Mouse (Mus musculus): ENCODE measurements at regions not wholly inside any gene's neighbourhood (a gene's known extent, or its start where the extent isn't known, plus 50 kb on each side); places are given as distances from the start of the nearest gene placed in this dataset.

- TF ChIP-seq CTCF (IDR thresholded peaks at IDR 0.05; ENCODE audit: low read depth, low read length) (no peak), GATA1 (IDR thresholded peaks at IDR 0.05; ENCODE audit: borderline replicate concordance, low read length) (no peak), POLR2AphosphoS5 (IDR thresholded peaks at IDR 0.05; ENCODE audit: insufficient replicate concordance, low read depth, low read length) (no peak), TAL1 (conservative IDR thresholded peaks at IDR 0.05; ENCODE audit: low read depth, low read length) (no peak), GATA2 (IDR thresholded peaks at IDR 0.05; ENCODE audit: borderline replicate concordance, low read depth, low read length) (no peak)
Measured at GRCm38 (mm10) chr1:194308648-194309047, 309.4 kb upstream of the Plxna2 start.
